14 mouse cellular contexts compared by ENCODE assay signal in genomic region chr2:35232595-35233445, GRCm38 (mm10). TPM values are rescaled to one million over a fixed set of nuclear protein-coding genes. Genes with fewer than 3 reads are reported as not detected.
DNase-seq lines count a peak whose midpoint lies in the region; ATAC-seq and TF ChIP-seq lines count a peak whose summit lies in the region.
"Had no signal": no experiment of that assay in that cellular context is flagged by ENCODE, and none has a peak within 500 bp of the region (broad histone marks: within the 10 kb centered on the region; RNA-seq: fewer than 3 reads in every experiment).

No protein-coding gene starts in this region.

- no peaks in the 10 kb centered on the region for H3K9me3 ChIP-seq in heart, embryonic 16.5 days (replicated peaks; ENCODE audit: control insufficient read depth, low read length)
- H3K9me3 ChIP-seq: embryonic facial prominence, embryonic 15.5 days; hindbrain, embryonic 10.5 days; limb, embryonic 15.5 days; midbrain, embryonic 10.5 days; neural tube, embryonic 12.5 days had no signal

- no peak for TF ChIP-seq POLR2A in bone marrow macrophage, adult 2 months (IDR thresholded peaks at IDR 0.05; ENCODE audit: borderline replicate concordance, low read depth, low read length)

- intact Hi-C loops in heart, postnatal 36 days (cut with DNase I) = no loop called here
- intact Hi-C loops in gastrocnemius, postnatal 36 days (cut with DNase I) = no loop called here

- no peak for DNase-seq in heart, postnatal 36 days
- peak; percentile 33 to 37 for DNase-seq in B cell, adult 2 months
- DNase-seq in urinary bladder, postnatal 10 days (ENCODE audit: low spot score) = no peak
- no peak for DNase-seq in gastrocnemius, postnatal 36 days
- DNase-seq: cerebellum, adult 9-11 months; right cerebral cortex, adult 18-20 months had no signal

- 56% methylated on average over 17 of the region's 17 CpGs for WGBS in heart, embryonic 16.5 days

- H3K9ac ChIP-seq in heart, embryonic 16.5 days (ENCODE audit: low read length) = no peak overlapping the region
- H3K9ac ChIP-seq: embryonic facial prominence, embryonic 15.5 days; limb, embryonic 15.5 days; neural tube, embryonic 12.5 days had no signal

- H3K36me3 ChIP-seq in heart, embryonic 16.5 days (ENCODE audit: control insufficient read depth, insufficient read depth) = no peaks in the 10 kb centered on the region
- H3K36me3 ChIP-seq: embryonic facial prominence, embryonic 15.5 days; hindbrain, embryonic 10.5 days; limb, embryonic 15.5 days; midbrain, embryonic 10.5 days; neural tube, embryonic 12.5 days had no signal

- TF ChIP-seq CTCF in bone marrow macrophage, adult 2 months (IDR thresholded peaks at IDR 0.05; ENCODE audit: low read depth, low read length) = no peak

- no peak for ATAC-seq in heart, embryonic 16.5 days (replicated peaks; ENCODE audit: extremely low read depth, insufficient read depth, low FRiP score)
- peak; percentile 62 for ATAC-seq in neutrophil, adult 5-6 weeks (ENCODE audit: extremely low read depth, insufficient number of reproducible peaks, low FRiP score, poor library complexity, severe bottlenecking)

- no peak overlapping the region for H3K4me3 ChIP-seq in heart, embryonic 16.5 days (ENCODE audit: low read length)
- H3K4me3 ChIP-seq in bone marrow macrophage, adult 2 months (ENCODE audit: insufficient read depth, low read length) = peak overlapping the region; percentile 46
- H3K4me3 ChIP-seq: embryonic facial prominence, embryonic 15.5 days; hindbrain, embryonic 10.5 days; limb, embryonic 15.5 days; midbrain, embryonic 10.5 days; neural tube, embryonic 12.5 days had no signal

- H3K4me1 ChIP-seq in heart, embryonic 16.5 days (ENCODE audit: control insufficient read depth, insufficient read depth, low read length) = peaks cover 33% of the 10 kb centered on the region
- H3K4me1 ChIP-seq in bone marrow macrophage, adult 2 months (ENCODE audit: control insufficient read depth, insufficient read depth, low read length) = peaks cover 33% of the 10 kb centered on the region

- H3K27me3 ChIP-seq in heart, embryonic 16.5 days (ENCODE audit: control insufficient read depth, insufficient read depth, low read length) = no peaks in the 10 kb centered on the region
- H3K27me3 ChIP-seq: embryonic facial prominence, embryonic 15.5 days; neural tube, embryonic 12.5 days had no signal

- 0 out of 2 replicates have a peak overlapping the region, but pooled peaks have one; percentile 5 for H3K27ac ChIP-seq in heart, embryonic 16.5 days (ENCODE audit: low read length)
- H3K27ac ChIP-seq in bone marrow macrophage, adult 2 months (ENCODE audit: insufficient read depth, low read depth, low read length) = peak overlapping the region; percentile 85
- H3K27ac ChIP-seq: embryonic facial prominence, embryonic 15.5 days; hindbrain, embryonic 10.5 days; limb, embryonic 15.5 days; midbrain, embryonic 10.5 days; neural tube, embryonic 12.5 days had no signal

- H3K4me2 ChIP-seq in heart, embryonic 16.5 days (ENCODE audit: low read depth, low read length) = peak overlapping the region; percentile 1; the same call in 1 of the 2 replicates
- H3K4me2 ChIP-seq: embryonic facial prominence, embryonic 15.5 days; limb, embryonic 15.5 days; neural tube, embryonic 12.5 days had no signal

RNA-seq across cellular contexts. Expression of gene Gsn, which starts 23.4 kb away (rescaled TPM):
- 348 and 376 TPM in 2 replicates for polyA plus RNA-seq in heart, embryonic 16.5 days (2015; fragmentation: Nextera tagmentation; extraction: Ambion mirVana)
- 100 to 1,000 TPM; 969 to 984 TPM for total RNA-seq in heart, postnatal 36 days (2021)
- polyA plus RNA-seq in bone marrow macrophage, adult 2 months (2012; ENCODE audit: insufficient read depth, insufficient read length, missing spikeins) = 330 and 333 TPM in 2 replicates
- total RNA-seq in neutrophil, adult 5-6 weeks (2017) = 187 and 197 TPM in 2 replicates
- 100 to 1,000 TPM; 396 to 415 TPM for total RNA-seq in gastrocnemius, postnatal 36 days (2021)

RNA-seq across cellular contexts. Expression of gene Rab14, which starts 31.9 kb away (rescaled TPM):
- polyA plus RNA-seq in heart, embryonic 16.5 days (2015; fragmentation: Nextera tagmentation; extraction: Ambion mirVana) = 256 and 284 TPM in 2 replicates
- 100 to 1,000 TPM; 133 to 134 TPM for total RNA-seq in heart, postnatal 36 days (2021)
- 259 and 260 TPM in 2 replicates for polyA plus RNA-seq in bone marrow macrophage, adult 2 months (2012; ENCODE audit: insufficient read depth, insufficient read length, missing spikeins)
- 215 and 295 TPM in 2 replicates for total RNA-seq in neutrophil, adult 5-6 weeks (2017)
- total RNA-seq in gastrocnemius, postnatal 36 days (2021) = 10 to 100 TPM; 65.4 to 81.3 TPM

Comparison
In these comparisons a context has a peak if more than half of its experiments do, and no peak if none do; other contexts are left out.
1. DNase-seq: peak in B cell, adult 2 months (2 of 2); none in heart, postnatal 36 days (0 of 2), urinary bladder, postnatal 10 days (single experiment) and gastrocnemius, postnatal 36 days (0 of 2).